Mouse (Mus musculus) limb, embryonic 11.5 days (tissue): ENCODE measurements around the gene Tdp1. TPM values are rescaled to one million over a fixed set of nuclear protein-coding genes. Genes with fewer than 3 reads are reported as not detected.

Experiments
- ATAC-seq: fragments of 200-750 bp; cut with Nextera tagmentation; 2 replicates; pipeline ENCODE4 v1.8.0; 2017; ENCODE audit warnings: low read depth; ENCODE audit not compliant: insufficient number of reproducible peaks, low FRiP score, low TSS enrichment
- DNase-seq: peaks from one replicate; pipeline ENCODE4 v3.0.0-alpha.2; 2015; ENCODE audit warnings: low spot score
- H3K27ac ChIP-seq: fragments of 300-500 bp; sonication (generic); replicated peaks from 2 replicates; pipeline ENCODE4 v1.5.1; 2014; ENCODE audit warnings: low read depth, mild to moderate bottlenecking, low read length
- H3K27me3 ChIP-seq: fragments of 300-500 bp; sonication (generic); 2 replicates; pipeline ENCODE4 v1.6.1; 2014; ENCODE audit warnings: mild to moderate bottlenecking, low read length, mixed read lengths; ENCODE audit not compliant: control insufficient read depth, insufficient read depth
- H3K36me3 ChIP-seq: fragments of 300-500 bp; sonication (generic); 2 replicates; pipeline ENCODE4 v1.6.1; 2014; ENCODE audit warnings: mild to moderate bottlenecking, low read length, moderate library complexity, mixed read lengths; ENCODE audit not compliant: control insufficient read depth, insufficient read depth
- H3K4me1 ChIP-seq: fragments of 300-500 bp; sonication (generic); 2 replicates; pipeline ENCODE4 v1.6.1; 2014; ENCODE audit warnings: low read length, mixed read lengths; ENCODE audit not compliant: control insufficient read depth, insufficient read depth
- H3K4me2 ChIP-seq: fragments of 300-500 bp; sonication (generic); 2 replicates; pipeline ENCODE4 v1.6.1; 2014; ENCODE audit warnings: low read depth, mild to moderate bottlenecking, moderate library complexity; ENCODE audit not compliant: severe bottlenecking
- H3K4me3 ChIP-seq: fragments of 300-500 bp; sonication (generic); 2 replicates; pipeline ENCODE4 v1.5.1; 2014; ENCODE audit warnings: low read depth, low read length
- H3K9ac ChIP-seq: fragments of 300-500 bp; sonication (generic); 2 replicates; pipeline ENCODE4 v1.6.1; 2014; ENCODE audit warnings: mild to moderate bottlenecking, low read length
- H3K9me3 ChIP-seq: fragments of 300-500 bp; sonication (generic); 2 replicates; pipeline ENCODE4 v1.6.1; 2016; ENCODE audit warnings: low read length; ENCODE audit not compliant: control insufficient read depth
- WGBS: fragments of 180-500 bp; shearing (Covaris S2); extraction: QIAGEN DNeasy Blood & Tissue Kit; methylation state at CpG from one replicate; pipeline ENCODE4 v1.1.7; 2014; 5-methylcytosine and 5-hydroxymethylcytosine counted together
- polyA plus RNA-seq: library from polyadenylated mRNA; unstranded; fragments of >200 nt; fragmentation: Nextera tagmentation; extraction: Ambion mirVana; gene quantifications from 2 replicates; pipeline ENCODE4 v1.2.1, GENCODE M21; 2014

Tdp1 gene
- 77.9 and 80.4 TPM in 2 replicates for polyA plus RNA-seq

- Histone ChIP-seq H3K4me2 (peak within 1 kb of the TSS; percentile 64), H3K9ac (peak within 1 kb of the TSS; percentile 92), H3K4me3 (peak within 1 kb of the TSS; percentile 83), H3K36me3 (no peaks in the 10 kb centered on the region), H3K27ac (peak within 1 kb of the TSS; percentile 65; the same call in 1 of the 2 replicates), H3K27me3 (no peaks in the 10 kb centered on the region), H3K9me3 (no peaks in the 10 kb centered on the region), H3K4me1 (peaks cover 8% of the 10 kb centered on the region; the same call in 1 of the 2 replicates)
- peak; percentile 95 for DNase-seq
- WGBS = under 1% methylated on average over 64 of the region's 73 CpGs
- ATAC-seq = peak; percentile 89
Observed at GRCm38 (mm10) chr12:99884269-99885261, at the start of gene Tdp1, which contains the start of gene Efcab11. Tdp1 (plus strand) TSS chr12:99884517. Efcab11 (minus strand) TSS chr12:99884439.

DNA sequence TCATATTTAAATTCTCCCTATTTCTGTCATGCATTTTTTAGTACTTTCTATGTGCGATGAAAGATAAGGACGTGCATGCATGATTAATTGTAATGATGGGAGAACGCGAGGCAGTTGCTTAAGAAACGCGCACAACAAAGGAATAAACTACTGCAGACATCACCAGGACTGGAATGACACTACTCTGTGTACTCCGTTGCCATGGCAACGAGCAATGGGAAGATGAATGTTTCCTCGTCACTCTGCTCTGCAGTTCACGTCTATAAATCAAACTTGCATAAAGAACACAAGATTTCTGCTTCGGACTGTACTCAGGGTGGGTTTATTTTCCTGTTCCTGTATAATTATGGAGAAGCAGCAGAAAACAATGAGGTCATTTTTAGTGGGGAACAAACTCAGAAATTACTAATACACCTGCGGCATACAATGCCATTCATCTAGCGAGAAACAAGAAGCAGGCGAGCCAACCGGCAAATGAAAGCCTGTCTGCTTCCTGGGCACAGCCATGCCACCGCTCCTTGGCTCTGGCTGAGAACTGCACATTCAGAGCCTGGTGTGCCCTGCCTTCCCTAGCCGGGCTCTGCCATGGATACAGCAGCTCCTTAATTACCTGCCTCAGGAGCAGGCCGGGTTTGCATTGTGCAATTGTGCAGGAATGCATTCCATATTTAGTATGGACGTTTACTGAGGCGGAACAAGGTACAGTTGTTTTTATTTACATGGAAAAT is 47.7 kb upstream of the Tdp1 start:
- Histone ChIP-seq H3K4me2 (no peak overlapping the region), H3K27me3 (no peaks in the 10 kb centered on the region), H3K4me3 (no peak overlapping the region), H3K27ac (no peak overlapping the region), H3K9me3 (no peaks in the 10 kb centered on the region), H3K9ac (no peak overlapping the region), H3K36me3 (no peaks in the 10 kb centered on the region), H3K4me1 (no peaks in the 10 kb centered on the region)
- 82% methylated on average over 20 of the region's 20 CpGs for WGBS
- no peak; the same call in 1 of the 2 replicates for ATAC-seq
- DNase-seq = peak; percentile 36

GRCm38 (mm10) chr12:99837528-99837927 is 46.8 kb upstream of the Tdp1 start:
- no peaks in the 10 kb centered on the region for H3K27me3 ChIP-seq
- H3K27ac ChIP-seq = no peak overlapping the region
- no peaks in the 10 kb centered on the region for H3K9me3 ChIP-seq
- H3K36me3 ChIP-seq = no peaks in the 10 kb centered on the region
- 89% methylated on average over 5 of the region's 5 CpGs for WGBS
- no peak overlapping the region for H3K9ac ChIP-seq
- no peak overlapping the region for H3K4me3 ChIP-seq
- no peak overlapping the region for H3K4me2 ChIP-seq
- no peak for ATAC-seq
- no peaks in the 10 kb centered on the region for H3K4me1 ChIP-seq
- DNase-seq = no peak

GRCm38 (mm10) chr12:99838109-99838508 is 46.2 kb upstream of the Tdp1 start:
- DNase-seq (no peak), ATAC-seq (no peak)
- H3K27me3 ChIP-seq = no peaks in the 10 kb centered on the region
- H3K4me3 ChIP-seq = no peak overlapping the region
- H3K27ac ChIP-seq = no peak overlapping the region
- no peak overlapping the region for H3K4me2 ChIP-seq
- no peaks in the 10 kb centered on the region for H3K36me3 ChIP-seq
- no peaks in the 10 kb centered on the region for H3K4me1 ChIP-seq
- WGBS = 75% methylated on average over 11 of the region's 11 CpGs
- H3K9ac ChIP-seq = no peak overlapping the region
- no peaks in the 10 kb centered on the region for H3K9me3 ChIP-seq

DNA sequence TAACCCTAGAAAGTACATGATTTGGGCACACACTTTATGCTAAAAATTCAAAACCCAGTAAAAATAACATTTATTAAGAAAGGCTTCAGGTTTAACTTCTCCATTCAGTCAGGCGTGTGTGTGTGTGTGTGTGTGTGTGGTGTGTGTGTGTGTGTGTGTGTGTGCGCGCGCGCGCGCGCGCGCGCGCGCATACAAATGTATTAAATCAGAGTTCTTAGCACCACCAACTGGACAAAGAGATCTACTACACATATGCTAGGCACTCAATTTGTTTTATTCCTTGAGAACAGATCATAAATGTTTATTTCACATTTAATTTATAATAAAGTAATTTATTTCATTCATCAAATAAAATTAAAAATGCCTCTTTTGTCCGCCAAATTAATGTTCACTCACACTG is 45.6 kb upstream of the Tdp1 start:
- 84% methylated on average over 14 of the region's 14 CpGs for WGBS
- no peaks in the 10 kb centered on the region for H3K27me3 ChIP-seq
- H3K36me3 ChIP-seq = no peaks in the 10 kb centered on the region
- H3K4me1 ChIP-seq = no peaks in the 10 kb centered on the region
- H3K27ac ChIP-seq = no peak overlapping the region
- no peak overlapping the region for H3K9ac ChIP-seq
- no peak overlapping the region for H3K4me2 ChIP-seq
- H3K4me3 ChIP-seq = no peak overlapping the region
- DNase-seq = no peak
- H3K9me3 ChIP-seq = no peaks in the 10 kb centered on the region
- no peak for ATAC-seq

DNA sequence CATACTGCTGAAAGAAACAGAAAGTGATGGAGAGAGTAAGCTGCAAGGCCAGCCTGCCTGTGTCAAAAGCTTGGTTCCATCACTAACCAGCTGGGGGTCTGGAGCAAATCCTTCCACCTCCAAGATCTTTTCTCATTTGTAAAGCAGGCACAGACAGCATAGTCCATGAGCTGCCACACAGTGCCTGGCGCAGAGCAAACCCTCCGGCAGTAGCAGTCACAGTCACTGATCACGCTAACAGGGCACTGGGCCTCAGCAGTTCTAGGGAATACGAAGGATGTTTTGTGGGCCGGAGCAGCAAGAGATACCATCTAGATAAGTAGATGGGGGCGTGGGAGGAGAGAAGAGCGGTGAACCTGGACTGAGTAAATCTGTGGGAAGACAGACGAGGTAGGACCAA is 39.4 kb upstream of the Tdp1 start:
- ATAC-seq (no peak), DNase-seq (no peak)
- Histone ChIP-seq H3K4me1 (no peaks in the 10 kb centered on the region), H3K27me3 (no peaks in the 10 kb centered on the region), H3K4me2 (no peak overlapping the region), H3K4me3 (no peak overlapping the region), H3K27ac (no peak overlapping the region), H3K36me3 (no peaks in the 10 kb centered on the region), H3K9me3 (no peaks in the 10 kb centered on the region), H3K9ac (no peak overlapping the region)
- WGBS = 96% methylated on average over 8 of the region's 8 CpGs

DNA sequence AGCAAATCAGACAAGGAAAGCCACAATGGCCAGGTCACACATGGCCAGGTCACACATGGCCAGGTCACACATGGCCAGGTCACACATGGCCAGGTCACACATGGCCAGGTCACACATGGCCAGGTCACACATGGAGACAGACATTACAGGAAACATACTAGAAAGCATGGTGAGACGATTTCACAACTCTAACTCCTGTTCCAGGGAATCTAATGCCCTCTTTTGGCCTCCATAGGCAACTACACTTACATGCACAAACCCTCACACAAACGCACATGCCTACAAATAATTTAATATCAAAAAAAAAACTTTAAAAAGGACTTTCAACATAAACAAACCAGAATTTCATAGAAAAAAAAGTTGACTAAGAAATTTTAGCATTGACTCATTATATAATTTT is 34.3 kb upstream of the Tdp1 start:
- Histone ChIP-seq H3K4me3 (no peak overlapping the region), H3K9me3 (no peaks in the 10 kb centered on the region), H3K27me3 (no peaks in the 10 kb centered on the region), H3K4me2 (no peak overlapping the region), H3K27ac (no peak overlapping the region), H3K36me3 (no peaks in the 10 kb centered on the region), H3K9ac (no peak overlapping the region), H3K4me1 (no peaks in the 10 kb centered on the region)
- WGBS = 86% methylated on average over 2 of the region's 2 CpGs
- no peak for ATAC-seq
- DNase-seq = no peak
